Mouse (Mus musculus): ENCODE data around the gene Tjp1. TPM values are rescaled to one million over a fixed set of nuclear protein-coding genes. Genes with fewer than 3 reads are reported as not detected.

Tjp1 gene
- polyA plus RNA-seq, 1 experiment from 2014 or later: 26.9 TPM

- H3K4me1 ChIP-seq (replicated peaks): peaks cover 17% of the 10 kb centered on the region
- H3K9me3 ChIP-seq: no peaks in the 10 kb centered on the region
- no peaks in the 10 kb centered on the region for H3K27me3 ChIP-seq
- H3K27ac ChIP-seq: peak overlapping the region; percentile 39; the same call in 1 of the 2 replicates
- 0 out of 2 replicates have a peak overlapping the region, but pooled peaks have one; percentile 28 for H3K9ac ChIP-seq (replicated peaks)
- WGBS: 3% methylated on average over 10 of the region's 10 CpGs
- H3K36me3 ChIP-seq: no peaks in the 10 kb centered on the region
- 0 out of 2 replicates have a peak overlapping the region, but pooled peaks have one; percentile 3 for H3K4me3 ChIP-seq (replicated peaks)
- peak overlapping the region; percentile 33 for H3K4me2 ChIP-seq (replicated peaks)
- peak; percentile 91 for ATAC-seq
These were observed 106.1 kb downstream of the Tjp1 start for GRCm38 (mm10) chr7:65421451-65421850.

- H3K4me1 ChIP-seq (replicated peaks): peaks cover 17% of the 10 kb centered on the region
- ATAC-seq: no peak
- no peaks in the 10 kb centered on the region for H3K27me3 ChIP-seq
- H3K27ac ChIP-seq: no peak overlapping the region
- H3K9me3 ChIP-seq: no peaks in the 10 kb centered on the region
- 80% methylated on average over 1 of the region's 1 CpGs for WGBS
- H3K9ac ChIP-seq (replicated peaks): no peak overlapping the region
- no peak overlapping the region for H3K4me3 ChIP-seq (replicated peaks)
- H3K4me2 ChIP-seq (replicated peaks): no peak overlapping the region
- H3K36me3 ChIP-seq: no peaks in the 10 kb centered on the region
These were observed 107.7 kb downstream of the Tjp1 start for GRCm38 (mm10) chr7:65419926-65420325.

- H3K9ac ChIP-seq (replicated peaks): no peak overlapping the region
- no peaks in the 10 kb centered on the region for H3K27me3 ChIP-seq
- H3K36me3 ChIP-seq: no peaks in the 10 kb centered on the region
- H3K4me3 ChIP-seq (replicated peaks): no peak overlapping the region
- H3K9me3 ChIP-seq: no peaks in the 10 kb centered on the region
- H3K27ac ChIP-seq: no peak overlapping the region
- H3K4me1 ChIP-seq (replicated peaks): peaks cover 17% of the 10 kb centered on the region
- no peak for ATAC-seq
- no peak overlapping the region for H3K4me2 ChIP-seq (replicated peaks)
- 73% methylated on average over 3 of the region's 3 CpGs for WGBS
These were observed 108.6 kb downstream of the Tjp1 start for GRCm38 (mm10) chr7:65419012-65419411.

- Histone ChIP-seq H3K27ac (no peak overlapping the region), H3K4me2 (replicated peaks) (no peak overlapping the region), H3K36me3 (no peaks in the 10 kb centered on the region), H3K9me3 (no peaks in the 10 kb centered on the region), H3K9ac (replicated peaks) (no peak overlapping the region), H3K4me3 (replicated peaks) (no peak overlapping the region), H3K27me3 (no peaks in the 10 kb centered on the region), H3K4me1 (replicated peaks) (peaks cover 17% of the 10 kb centered on the region)
- WGBS: 85% methylated on average over 10 of the region's 10 CpGs
- no peak for ATAC-seq
These were observed 109.1 kb downstream of the Tjp1 start for GRCm38 (mm10) chr7:65418366-65418911.

- Histone ChIP-seq H3K9me3 (no peaks in the 10 kb centered on the region), H3K9ac (replicated peaks) (no peak overlapping the region), H3K27me3 (no peaks in the 10 kb centered on the region), H3K36me3 (no peaks in the 10 kb centered on the region), H3K4me1 (replicated peaks) (peaks cover 17% of the 10 kb centered on the region), H3K27ac (no peak overlapping the region), H3K4me3 (replicated peaks) (no peak overlapping the region), H3K4me2 (replicated peaks) (no peak overlapping the region)
- 55% methylated on average over 10 of the region's 10 CpGs for WGBS
- 0 out of 2 replicates have a peak, but pooled peaks have one; percentile 43 for ATAC-seq
These were observed 110.1 kb downstream of the Tjp1 start for GRCm38 (mm10) chr7:65417231-65418100.

GRCm38 (mm10) chr7:65416506-65416905, 111.1 kb downstream of the Tjp1 start:
- no peak for ATAC-seq
- H3K36me3 ChIP-seq: no peaks in the 10 kb centered on the region
- 50% methylated on average over 3 of the region's 3 CpGs for WGBS
- H3K27ac ChIP-seq: no peak overlapping the region
- H3K4me2 ChIP-seq (replicated peaks): no peak overlapping the region
- H3K9ac ChIP-seq (replicated peaks): no peak overlapping the region
- H3K4me1 ChIP-seq (replicated peaks): peaks cover 15% of the 10 kb centered on the region
- H3K4me3 ChIP-seq (replicated peaks): no peak overlapping the region
- no peaks in the 10 kb centered on the region for H3K9me3 ChIP-seq
- no peaks in the 10 kb centered on the region for H3K27me3 ChIP-seq

GRCm38 (mm10) chr7:65413946-65414945, 113.3 kb downstream of the Tjp1 start:
- 70% methylated on average over 13 of the region's 13 CpGs for WGBS
- ATAC-seq: no peak
- Histone ChIP-seq H3K4me3 (replicated peaks) (no peak overlapping the region), H3K4me2 (replicated peaks) (no peak overlapping the region), H3K9ac (replicated peaks) (no peak overlapping the region), H3K9me3 (no peaks in the 10 kb centered on the region), H3K27ac (no peak overlapping the region), H3K36me3 (no peaks in the 10 kb centered on the region), H3K27me3 (no peaks in the 10 kb centered on the region), H3K4me1 (replicated peaks) (peaks cover 10% of the 10 kb centered on the region)

- no peak overlapping the region for H3K27ac ChIP-seq
- WGBS: 78% methylated on average over 7 of the region's 7 CpGs
These were observed 116.9 kb downstream of the Tjp1 start for GRCm38 (mm10) chr7:65410668-65411067.

GRCm38 (mm10) chr7:65406427-65406826, 121.2 kb downstream of the Tjp1 start:
- Histone ChIP-seq H3K9me3 (no peaks in the 10 kb centered on the region), H3K27me3 (no peaks in the 10 kb centered on the region), H3K4me3 (replicated peaks) (no peak overlapping the region), H3K36me3 (no peaks in the 10 kb centered on the region), H3K4me1 (replicated peaks) (no peaks in the 10 kb centered on the region), H3K27ac (no peak overlapping the region), H3K9ac (replicated peaks) (no peak overlapping the region), H3K4me2 (replicated peaks) (no peak overlapping the region)
- ATAC-seq: no peak
- WGBS: 85% methylated on average over 3 of the region's 3 CpGs

More at GRCm38 (mm10) chr7:65410668-65411067, 116.9 kb downstream of the Tjp1 start:
- Histone ChIP-seq H3K9me3 (no peaks in the 10 kb centered on the region), H3K9ac (replicated peaks) (no peak overlapping the region), H3K4me2 (replicated peaks) (no peak overlapping the region), H3K36me3 (no peaks in the 10 kb centered on the region), H3K4me3 (replicated peaks) (no peak overlapping the region), H3K4me1 (replicated peaks) (no peaks in the 10 kb centered on the region), H3K27me3 (no peaks in the 10 kb centered on the region)
- ATAC-seq: no peak

GRCm38 (mm10) chr7:65402516-65402915, 125.1 kb downstream of the Tjp1 start:
- Histone ChIP-seq H3K27ac (no peak overlapping the region), H3K4me1 (replicated peaks) (no peaks in the 10 kb centered on the region), H3K4me3 (replicated peaks) (no peak overlapping the region), H3K27me3 (no peaks in the 10 kb centered on the region), H3K36me3 (no peaks in the 10 kb centered on the region), H3K9me3 (no peaks in the 10 kb centered on the region), H3K4me2 (replicated peaks) (no peak overlapping the region), H3K9ac (replicated peaks) (no peak overlapping the region)
- no peak for ATAC-seq
- 92% methylated on average over 5 of the region's 5 CpGs for WGBS

GRCm38 (mm10) chr7:65401622-65402021, 126.0 kb downstream of the Tjp1 start:
- no peaks in the 10 kb centered on the region for H3K36me3 ChIP-seq
- no peak for ATAC-seq
- no peaks in the 10 kb centered on the region for H3K9me3 ChIP-seq
- H3K9ac ChIP-seq (replicated peaks): no peak overlapping the region
- H3K4me2 ChIP-seq (replicated peaks): no peak overlapping the region
- H3K27me3 ChIP-seq: no peaks in the 10 kb centered on the region
- H3K4me1 ChIP-seq (replicated peaks): no peaks in the 10 kb centered on the region
- H3K27ac ChIP-seq: no peak overlapping the region
- no peak overlapping the region for H3K4me3 ChIP-seq (replicated peaks)

All from midbrain, embryonic 13.5 days (tissue).